Mouse (Mus musculus) adrenal gland, adult (tissue): ENCODE data around the gene Mfsd4b3.
"Not testable (repeated sequence)": the region's sequence is repeated elsewhere in the genome, so short reads cannot be mapped to it uniquely, and the experiment has no call there.

Experiments
- DNase-seq, 2 experiments: peaks; one replicate each; pipeline ENCODE4 v3.0.0; 2022 to 2023; ENCODE audit warnings: low spot score in 1 of 2; ENCODE audit not compliant: inconsistent age in 2 of 2

Mfsd4b3 gene

GRCm38 (mm10) chr10:39959761-39960440, at the start of gene Mfsd4b3:
TSS of gene Mfsd4b3 (minus strand) at chr10:39960153.
- DNase-seq, result peak; percentile 96 to 99

GRCm38 (mm10) chr10:40009591-40009990, 49.6 kb upstream of the Mfsd4b3 start:
- no peak for DNase-seq

- not testable (repeated sequence) for DNase-seq
Observed at GRCm38 (mm10) chr10:40008847-40009246, 48.9 kb upstream of the Mfsd4b3 start.

- DNase-seq, result no peak
Observed at GRCm38 (mm10) chr10:40007953-40008352, 48.0 kb upstream of the Mfsd4b3 start.

GRCm38 (mm10) chr10:40006963-40007362, 47.0 kb upstream of the Mfsd4b3 start:
- DNase-seq, result no peak

GRCm38 (mm10) chr10:40000746-40001145, 40.8 kb upstream of the Mfsd4b3 start:
- no peak for DNase-seq

- no peak for DNase-seq
Observed at GRCm38 (mm10) chr10:39991155-39991554, 31.2 kb upstream of the Mfsd4b3 start.

- no peak for DNase-seq
Observed at GRCm38 (mm10) chr10:39986466-39986865, 26.5 kb upstream of the Mfsd4b3 start, which contains the start of gene Mfsd4b5. TSS of gene Mfsd4b5 (minus strand) at chr10:39986646.

GRCm38 (mm10) chr10:39982604-39983003, 22.7 kb upstream of the Mfsd4b3 start:
- no peak for DNase-seq

GRCm38 (mm10) chr10:39978231-39978630, 18.3 kb upstream of the Mfsd4b3 start:
- DNase-seq, result no peak

GRCm38 (mm10) chr10:39977346-39977745, 17.4 kb upstream of the Mfsd4b3 start:
- DNase-seq, result no peak

- DNase-seq, result no peak
Observed at GRCm38 (mm10) chr10:39975771-39976170, 15.8 kb upstream of the Mfsd4b3 start.

- peak in 1 of 2 experiments; percentile 19 for DNase-seq
Observed at GRCm38 (mm10) chr10:39974982-39975381, 15.0 kb upstream of the Mfsd4b3 start.

- DNase-seq, result no peak
Observed at GRCm38 (mm10) chr10:39967512-39967911, 7.6 kb upstream of the Mfsd4b3 start.

GRCm38 (mm10) chr10:39961906-39962305, 2.0 kb upstream of the Mfsd4b3 start:
- no peak for DNase-seq

GRCm38 (mm10) chr10:39960441-39960822, 479 bp upstream of the Mfsd4b3 start:
- DNase-seq, result no peak

- no peak for DNase-seq
Observed at GRCm38 (mm10) chr10:39958266-39958665, 1.7 kb downstream of the Mfsd4b3 start.

GRCm38 (mm10) chr10:39956340-39956878, 3.5 kb downstream of the Mfsd4b3 start:
- no peak for DNase-seq

GRCm38 (mm10) chr10:39955163-39955562, 4.8 kb downstream of the Mfsd4b3 start:
- DNase-seq, result no peak

- DNase-seq, result no peak
Observed at GRCm38 (mm10) chr10:39949377-39949954, 10.5 kb downstream of the Mfsd4b3 start.

- not testable (repeated sequence) for DNase-seq
Observed at GRCm38 (mm10) chr10:39947195-39947594, 12.8 kb downstream of the Mfsd4b3 start.

GRCm38 (mm10) chr10:39936553-39936952, 23.4 kb downstream of the Mfsd4b3 start:
- no peak for DNase-seq
